Mouse (Mus musculus) ES-E14 (cell line): ENCODE results near the gene Cdkl1.

Experiments
- HCFC1 ChIP-seq: IDR thresholded peaks from 2 replicates; pipeline ENCODE4 v1.6.1; 2012; ENCODE audit warnings: low read length, inconsistent platforms, borderline replicate concordance; ENCODE audit not compliant: insufficient read depth
- MAFK ChIP-seq: IDR thresholded peaks from 2 replicates; pipeline ENCODE4 v1.6.1; 2014; ENCODE audit warnings: mild to moderate bottlenecking, low read depth, low read length, inconsistent platforms; ENCODE audit not compliant: insufficient read depth
- ZNF384 ChIP-seq: IDR thresholded peaks from 2 replicates; pipeline ENCODE4 v1.6.1; 2012; ENCODE audit warnings: low read depth, low read length, inconsistent platforms

GRCm38 (mm10) chr12:69777957-69778356 is 13.1 kb downstream of the Cdkl1 start:
- no peak for TF ChIP-seq MAFK
- TF ChIP-seq HCFC1 = no peak
- no peak for TF ChIP-seq ZNF384
